18 mouse cellular contexts compared by ENCODE assay signal in the genomic region with DNA sequence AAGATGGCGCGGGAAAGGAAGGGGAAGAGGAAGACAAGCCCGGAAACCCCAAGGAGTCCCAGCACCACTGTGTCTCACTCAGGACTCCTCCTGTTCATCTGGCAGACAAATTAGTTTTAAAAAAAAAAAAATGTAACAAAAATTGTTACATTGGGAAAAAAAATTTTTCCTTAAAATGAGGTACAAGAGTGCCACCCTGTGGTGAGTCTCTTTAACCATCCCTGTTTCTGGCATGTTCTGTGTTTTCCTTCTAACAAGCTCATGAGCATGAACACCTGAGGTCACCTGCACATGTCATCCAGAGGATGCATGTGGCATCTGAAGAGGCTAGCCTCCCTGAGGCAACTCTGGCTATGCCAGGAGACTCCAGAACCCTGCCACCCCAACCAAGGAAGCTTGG. TPM values are rescaled to one million over a fixed set of nuclear protein-coding genes. Genes with fewer than 3 reads are reported as not detected.
DNase-seq lines count a peak whose midpoint lies in the region; ATAC-seq and TF ChIP-seq lines count a peak whose summit lies in the region.
"Had no signal": no experiment of that assay in that cellular context is flagged by ENCODE, and none has a peak within 500 bp of the region (broad histone marks: within the 10 kb centered on the region; RNA-seq: fewer than 3 reads in every experiment).

No protein-coding gene starts in this region.

- peak; percentile 37; the same call in 1 of the 2 replicates for TF ChIP-seq CTCF in intestine, postnatal 0 days (IDR thresholded peaks at IDR 0.05; ENCODE audit: low read depth)

- H3K4me1 ChIP-seq in intestine, postnatal 0 days (replicated peaks; ENCODE audit: control insufficient read depth, insufficient read depth, low read length): no peaks in the 10 kb centered on the region
- H3K4me1 ChIP-seq in intestine, embryonic 16.5 days (ENCODE audit: control insufficient read depth, insufficient read depth, low read length): no peaks in the 10 kb centered on the region
- H3K4me1 ChIP-seq: heart, embryonic 13.5 days; lung, embryonic 15.5 days; midbrain, embryonic 12.5 days had no signal

- peak; percentile 29 to 49 for DNase-seq in cerebellum, postnatal 10 days
- DNase-seq in cerebellum, adult 9-10 months: no peak
- DNase-seq in retina, embryonic 14.5 days (ENCODE audit: low spot score): peak; percentile 42
- DNase-seq in retina, postnatal 1 day: no peak
- no peak for DNase-seq in adrenal gland, postnatal 25 days
- DNase-seq: cerebellum, adult 18-20 months; gastrocnemius, postnatal 36 days; kidney, adult 18-20 months; liver; thymus, postnatal 36 days had no signal

- no peak for ATAC-seq in intestine, postnatal 0 days
- ATAC-seq in intestine, embryonic 16.5 days: no peak
- ATAC-seq in megakaryocyte, adult 5-6 weeks (ENCODE audit: poor library complexity, severe bottlenecking): no peak
- ATAC-seq: activated CD4-positive, CD25-positive, alpha-beta regulatory T cell, adult 4 months; forebrain, embryonic 16.5 days had no signal

- 95% methylated on average over 3 of the region's 3 CpGs for WGBS in intestine, postnatal 0 days
- WGBS in intestine, embryonic 16.5 days: 88% methylated on average over 3 of the region's 3 CpGs

- no peak overlapping the region for H3K4me2 ChIP-seq in intestine, postnatal 0 days (replicated peaks; ENCODE audit: low read depth)
- no peak overlapping the region for H3K4me2 ChIP-seq in intestine, embryonic 16.5 days (ENCODE audit: low read depth, low read length)
- H3K4me2 ChIP-seq: heart, embryonic 13.5 days; lung, embryonic 15.5 days; midbrain, embryonic 12.5 days had no signal

- H3K36me3 ChIP-seq in intestine, postnatal 0 days (ENCODE audit: control insufficient read depth, insufficient read depth): peaks cover 18% of the 10 kb centered on the region
- 0 out of 2 replicates have a peak, but pooled peaks cover 3% of the 10 kb centered on the region for H3K36me3 ChIP-seq in intestine, embryonic 16.5 days (ENCODE audit: control insufficient read depth, insufficient read depth, low read length)

- H3K9me3 ChIP-seq in intestine, postnatal 0 days (ENCODE audit: control insufficient read depth): no peaks in the 10 kb centered on the region
- H3K9me3 ChIP-seq in intestine, embryonic 16.5 days (ENCODE audit: control insufficient read depth, low read length): no peaks in the 10 kb centered on the region
- H3K9me3 ChIP-seq: heart, embryonic 13.5 days; lung, embryonic 15.5 days; midbrain, embryonic 12.5 days had no signal

- no peak overlapping the region for H3K4me3 ChIP-seq in intestine, postnatal 0 days (ENCODE audit: low read depth, low read length)
- H3K4me3 ChIP-seq in intestine, embryonic 16.5 days (ENCODE audit: low read length): no peak overlapping the region
- H3K4me3 ChIP-seq: heart, embryonic 13.5 days; lung, embryonic 15.5 days; midbrain, embryonic 12.5 days had no signal

- no peak overlapping the region for H3K27ac ChIP-seq in intestine, postnatal 0 days (ENCODE audit: low read depth, low read length)
- H3K27ac ChIP-seq in intestine, embryonic 16.5 days (ENCODE audit: low read length): no peak overlapping the region
- H3K27ac ChIP-seq: heart, embryonic 13.5 days; lung, embryonic 15.5 days; midbrain, embryonic 12.5 days had no signal

- H3K27me3 ChIP-seq in intestine, postnatal 0 days (replicated peaks; ENCODE audit: control insufficient read depth, insufficient read depth, low read length): no peaks in the 10 kb centered on the region
- no peaks in the 10 kb centered on the region for H3K27me3 ChIP-seq in intestine, embryonic 16.5 days (replicated peaks; ENCODE audit: control insufficient read depth, insufficient read depth, low read length)
- H3K27me3 ChIP-seq: heart, embryonic 13.5 days; lung, embryonic 15.5 days; midbrain, embryonic 12.5 days had no signal

- H3K9ac ChIP-seq in intestine, postnatal 0 days (ENCODE audit: low read depth, low read length): no peak overlapping the region
- no peak overlapping the region for H3K9ac ChIP-seq in intestine, embryonic 16.5 days (ENCODE audit: low read depth, low read length)
- H3K9ac ChIP-seq: heart, embryonic 13.5 days; lung, embryonic 15.5 days; midbrain, embryonic 12.5 days had no signal

RNA-seq across cellular contexts. Expression of a gene that starts 10.9 kb away (rescaled TPM):
- polyA plus RNA-seq in intestine, postnatal 0 days (2015; fragmentation: Nextera tagmentation; extraction: Ambion mirVana): 24.9 and 27.2 TPM in 2 replicates
- 8.9 and 9.7 TPM in 2 replicates for polyA plus RNA-seq in intestine, embryonic 16.5 days (2015; fragmentation: Nextera tagmentation; extraction: Ambion mirVana)
- total RNA-seq in adrenal gland, postnatal 25 days (2021): 66.1 and 74.6 TPM in 2 replicates
- total RNA-seq in megakaryocyte, adult 5-6 weeks (2015): 33.2 and 36.6 TPM in 2 replicates
- 30.9 and 33.5 TPM in 2 replicates for total RNA-seq in megakaryocyte, adult 5-6 weeks (2017)

RNA-seq across cellular contexts. Expression of a gene that starts 11.0 kb away (rescaled TPM):
- 10.5 and 11.7 TPM in 2 replicates for polyA plus RNA-seq in intestine, postnatal 0 days (2015; fragmentation: Nextera tagmentation; extraction: Ambion mirVana)
- polyA plus RNA-seq in intestine, embryonic 16.5 days (2015; fragmentation: Nextera tagmentation; extraction: Ambion mirVana): 12.8 and 13.8 TPM in 2 replicates
- total RNA-seq in adrenal gland, postnatal 25 days (2021): 29.6 and 32.1 TPM in 2 replicates
- 9.1 and 14.6 TPM in 2 replicates for total RNA-seq in megakaryocyte, adult 5-6 weeks (2015)
- total RNA-seq in megakaryocyte, adult 5-6 weeks (2017): 9.2 and 10.1 TPM in 2 replicates

Comparison
In these comparisons a context has a peak if more than half of its experiments do, and no peak if none do; other contexts are left out.
1. DNase-seq: peak in cerebellum, postnatal 10 days (2 of 2) and retina, embryonic 14.5 days (single experiment); none in cerebellum, adult 9-10 months (single experiment), retina, postnatal 1 day (single experiment) and adrenal gland, postnatal 25 days (single experiment).